ENCODE assay signal across 26 mouse cellular contexts in the genomic region with DNA sequence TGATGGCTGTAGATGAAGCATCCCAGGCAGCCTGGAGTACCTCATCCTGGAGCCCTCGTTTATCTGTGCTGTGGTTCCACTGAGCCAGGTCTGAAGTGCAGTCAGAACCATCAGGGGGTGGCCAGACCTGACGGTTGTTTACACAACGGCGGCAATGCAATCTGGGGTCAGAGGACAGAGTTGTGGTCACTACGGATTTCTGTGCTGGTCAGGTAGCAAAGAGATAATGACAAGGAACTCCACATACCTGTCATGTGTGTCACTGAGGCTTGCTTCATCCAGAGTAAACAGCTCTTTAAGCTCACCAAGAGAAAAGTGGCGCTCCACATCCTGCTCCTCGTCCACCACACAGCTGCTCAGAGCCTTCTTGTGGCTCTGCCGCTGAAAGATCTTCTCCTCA. TPM values are rescaled to one million over a fixed set of nuclear protein-coding genes. Genes with fewer than 3 reads are reported as not detected.
DNase-seq lines count a peak whose midpoint lies in the region; ATAC-seq and TF ChIP-seq lines count a peak whose summit lies in the region.
"Had no signal": no experiment of that assay in that cellular context is flagged by ENCODE, and none has a peak within 500 bp of the region (broad histone marks: within the 10 kb centered on the region; RNA-seq: fewer than 3 reads in every experiment).

No protein-coding gene starts in this region.

- no peak overlapping the region for H3K4me3 ChIP-seq in liver, adult 2 months (ENCODE audit: insufficient read depth, low read depth, low read length)
- H3K4me3 ChIP-seq in liver, embryonic 15.5 days (replicated peaks), result no peak overlapping the region
- H3K4me3 ChIP-seq in forebrain, embryonic 12.5 days (replicated peaks), result no peak overlapping the region
- no peak overlapping the region for H3K4me3 ChIP-seq in layer of hippocampus, adult 2 months
- H3K4me3 ChIP-seq: embryonic facial prominence, embryonic 12.5 days; erythroblast, embryonic 14.5 days; forebrain, embryonic 13.5 days; heart, embryonic 15.5 days; hindbrain, embryonic 13.5 days; limb, embryonic 12.5 days; lung, embryonic 15.5 days; megakaryocyte, embryonic 14.5 days; midbrain, embryonic 13.5 days had no signal

- H3K9me3 ChIP-seq in liver, embryonic 15.5 days (replicated peaks), result no peaks in the 10 kb centered on the region
- H3K9me3 ChIP-seq in forebrain, embryonic 12.5 days, result no peaks in the 10 kb centered on the region
- H3K9me3 ChIP-seq: embryonic facial prominence, embryonic 12.5 days; forebrain, embryonic 13.5 days; heart, embryonic 15.5 days; hindbrain, embryonic 13.5 days; limb, embryonic 12.5 days; lung, embryonic 15.5 days; megakaryocyte, embryonic 14.5 days; midbrain, embryonic 13.5 days had no signal

- H3K4me1 ChIP-seq in liver, adult 2 months (ENCODE audit: control insufficient read depth, insufficient read depth, low read length), result no peaks in the 10 kb centered on the region
- H3K4me1 ChIP-seq in liver, embryonic 15.5 days (replicated peaks), result peaks cover 26% of the 10 kb centered on the region
- H3K4me1 ChIP-seq in forebrain, embryonic 12.5 days, result no peaks in the 10 kb centered on the region
- H3K4me1 ChIP-seq: embryonic facial prominence, embryonic 12.5 days; forebrain, embryonic 13.5 days; heart, embryonic 15.5 days; hindbrain, embryonic 13.5 days; limb, embryonic 12.5 days; lung, embryonic 15.5 days; midbrain, embryonic 13.5 days had no signal

- WGBS in liver, adult 2 months, result 25% methylated on average over 8 of the region's 8 CpGs
- 76% methylated on average over 8 of the region's 8 CpGs for WGBS in liver, embryonic 15.5 days (ENCODE audit: insufficient replicate concordance)
- 91% methylated on average over 8 of the region's 8 CpGs for WGBS in forebrain, embryonic 12.5 days

- H3K36me3 ChIP-seq in liver, adult 2 months (ENCODE audit: control insufficient read depth, insufficient read depth, low read length), result peaks cover 39% of the 10 kb centered on the region
- peaks cover 98% of the 10 kb centered on the region for H3K36me3 ChIP-seq in liver, embryonic 15.5 days (replicated peaks)
- peaks cover 96% of the 10 kb centered on the region for H3K36me3 ChIP-seq in forebrain, embryonic 12.5 days (replicated peaks)

- peak; percentile 9 to 40 for DNase-seq in urinary bladder, adult 18-20 months (ENCODE audit: low spot score in 2 of 2)
- DNase-seq in urinary bladder, postnatal 25 days (ENCODE audit: low spot score), result no peak
- peak; percentile 52 for DNase-seq in liver, adult 2 months (ENCODE audit: extremely low read depth, low read depth, low spot score)
- DNase-seq in right cerebral cortex, adult 18-20 months, result no peak
- DNase-seq in layer of hippocampus, adult 2 months (ENCODE audit: low spot score in 2 of 2), result no peak
- DNase-seq: adrenal gland, adult 8-10 months; cerebellum, adult 11-12 months; cerebellum, postnatal 10 days; gastrocnemius, postnatal 36 days; heart, postnatal 36 days; kidney, postnatal 36 days; lung, postnatal 36 days; retina, postnatal 1 day had no signal

- no peak for TF ChIP-seq CTCF in liver, adult 2 months (IDR thresholded peaks at IDR 0.05; ENCODE audit: low read depth, low read length)
- TF ChIP-seq CTCF in layer of hippocampus, adult 2 months (conservative IDR thresholded peaks at IDR 0.05), result no peak

- H3K27ac ChIP-seq in liver, adult 2 months (replicated peaks; ENCODE audit: insufficient read depth, low read depth, low read length), result no peak overlapping the region
- peak overlapping the region; percentile 63 for H3K27ac ChIP-seq in liver, embryonic 15.5 days (replicated peaks)
- H3K27ac ChIP-seq in forebrain, embryonic 12.5 days, result no peak overlapping the region
- H3K27ac ChIP-seq in layer of hippocampus, adult 2 months, result no peak overlapping the region
- H3K27ac ChIP-seq: embryonic facial prominence, embryonic 12.5 days; forebrain, embryonic 13.5 days; heart, embryonic 15.5 days; hindbrain, embryonic 13.5 days; limb, embryonic 12.5 days; lung, embryonic 15.5 days; midbrain, embryonic 13.5 days had no signal

- ATAC-seq in liver, embryonic 15.5 days (ENCODE audit: insufficient read depth), result peak; percentile 38
- no peak for ATAC-seq in forebrain, embryonic 12.5 days (ENCODE audit: low FRiP score)
- ATAC-seq: activated CD4-positive, CD25-positive, alpha-beta regulatory T cell, adult 4 months; forebrain, embryonic 13.5 days; inflammation-experienced regulatory T-cells, adult 6 months; midbrain, embryonic 13.5 days had no signal

- no peak overlapping the region for H3K4me2 ChIP-seq in liver, embryonic 15.5 days
- H3K4me2 ChIP-seq in forebrain, embryonic 12.5 days, result no peak overlapping the region
- H3K4me2 ChIP-seq: embryonic facial prominence, embryonic 12.5 days; forebrain, embryonic 13.5 days; heart, embryonic 15.5 days; hindbrain, embryonic 13.5 days; limb, embryonic 12.5 days; lung, embryonic 15.5 days; midbrain, embryonic 13.5 days had no signal

- H3K27me3 ChIP-seq in liver, adult 2 months (ENCODE audit: control insufficient read depth, insufficient read depth, low read length), result no peaks in the 10 kb centered on the region
- no peaks in the 10 kb centered on the region for H3K27me3 ChIP-seq in liver, embryonic 15.5 days
- H3K27me3 ChIP-seq in forebrain, embryonic 12.5 days, result no peaks in the 10 kb centered on the region
- H3K27me3 ChIP-seq: embryonic facial prominence, embryonic 12.5 days; forebrain, embryonic 13.5 days; heart, embryonic 15.5 days; hindbrain, embryonic 13.5 days; limb, embryonic 12.5 days; lung, embryonic 15.5 days; megakaryocyte, embryonic 14.5 days; midbrain, embryonic 13.5 days had no signal

- H3K79me2 ChIP-seq in liver, adult 2 months (ENCODE audit: control insufficient read depth, insufficient read depth, low read length), result no peaks in the 10 kb centered on the region

- no peak for TF ChIP-seq POLR2A in liver, adult 2 months (IDR thresholded peaks at IDR 0.05; ENCODE audit: extremely low read depth, insufficient read depth, low read length)

- no peak overlapping the region for H3K9ac ChIP-seq in liver, adult 2 months (ENCODE audit: low read depth, low read length)
- no peak overlapping the region for H3K9ac ChIP-seq in liver, embryonic 15.5 days
- H3K9ac ChIP-seq in forebrain, embryonic 12.5 days, result no peak overlapping the region
- H3K9ac ChIP-seq: embryonic facial prominence, embryonic 12.5 days; forebrain, embryonic 13.5 days; heart, embryonic 15.5 days; hindbrain, embryonic 13.5 days; limb, embryonic 12.5 days; lung, embryonic 15.5 days; midbrain, embryonic 13.5 days had no signal

RNA-seq across cellular contexts. Expression of a gene that starts 22.1 kb away (rescaled TPM):
- total RNA-seq in liver, adult 2 months (2014; rRNA removed), result 18.5 and 25.2 TPM in 2 replicates
- polyA plus RNA-seq in liver, adult 2 months (2012; rRNA removed), result 36.5 and 45.8 TPM in 2 replicates
- polyA plus RNA-seq in liver, embryonic 15.5 days (2015; fragmentation: Nextera tagmentation; extraction: Ambion mirVana), result 25.5 and 27.6 TPM in 2 replicates
- 62.0 and 64.2 TPM in 2 replicates for polyA plus RNA-seq in forebrain, embryonic 12.5 days (2016; fragmentation: Nextera tagmentation; extraction: Ambion mirVana)
- 10 to 100 TPM; 42.8 to 46.4 TPM for total RNA-seq in layer of hippocampus, adult 2 months (2021)

RNA-seq across cellular contexts. Expression of a gene that starts 22.3 kb away (rescaled TPM):
- total RNA-seq in liver, adult 2 months (2014; rRNA removed), result 528 and 609 TPM in 2 replicates
- polyA plus RNA-seq in liver, adult 2 months (2012; rRNA removed), result 158 and 193 TPM in 2 replicates
- polyA plus RNA-seq in liver, embryonic 15.5 days (2015; fragmentation: Nextera tagmentation; extraction: Ambion mirVana), result 303 and 305 TPM in 2 replicates
- 377 and 389 TPM in 2 replicates for polyA plus RNA-seq in forebrain, embryonic 12.5 days (2016; fragmentation: Nextera tagmentation; extraction: Ambion mirVana)
- total RNA-seq in layer of hippocampus, adult 2 months (2021), result 100 to 1,000 TPM; 361 to 383 TPM

RNA-seq across cellular contexts. Expression of a gene that starts 26.3 kb away (rescaled TPM):
- 0.18 and 0.40 TPM in 2 replicates for total RNA-seq in liver, adult 2 months (2014; rRNA removed)
- 0.06 and 0.11 TPM in 2 replicates for polyA plus RNA-seq in liver, adult 2 months (2012; rRNA removed)
- 26.0 and 26.8 TPM in 2 replicates for polyA plus RNA-seq in liver, embryonic 15.5 days (2015; fragmentation: Nextera tagmentation; extraction: Ambion mirVana)
- polyA plus RNA-seq in forebrain, embryonic 12.5 days (2016; fragmentation: Nextera tagmentation; extraction: Ambion mirVana), result 61.4 and 63.1 TPM in 2 replicates
- under 1 TPM; 0.64 to 0.91 TPM for total RNA-seq in layer of hippocampus, adult 2 months (2021)

RNA-seq across cellular contexts. Expression of a gene that starts 26.4 kb away (rescaled TPM):
- 14.7 and 15.4 TPM in 2 replicates for total RNA-seq in liver, adult 2 months (2014; rRNA removed)
- polyA plus RNA-seq in liver, adult 2 months (2012; rRNA removed), result 15.2 and 19.1 TPM in 2 replicates
- polyA plus RNA-seq in liver, embryonic 15.5 days (2015; fragmentation: Nextera tagmentation; extraction: Ambion mirVana), result 11.5 and 12.4 TPM in 2 replicates
- polyA plus RNA-seq in forebrain, embryonic 12.5 days (2016; fragmentation: Nextera tagmentation; extraction: Ambion mirVana), result 58.6 and 59.5 TPM in 2 replicates
- total RNA-seq in layer of hippocampus, adult 2 months (2021), result 10 to 100 TPM; 69.2 to 77.9 TPM

RNA-seq across cellular contexts. Expression of a gene that starts 43.5 kb away (rescaled TPM):
- 14.5 and 15.0 TPM in 2 replicates for total RNA-seq in liver, adult 2 months (2014; rRNA removed)
- 8.9 and 11.8 TPM in 2 replicates for polyA plus RNA-seq in liver, adult 2 months (2012; rRNA removed)
- 9.0 and 9.8 TPM in 2 replicates for polyA plus RNA-seq in liver, embryonic 15.5 days (2015; fragmentation: Nextera tagmentation; extraction: Ambion mirVana)
- 16.9 and 18.9 TPM in 2 replicates for polyA plus RNA-seq in forebrain, embryonic 12.5 days (2016; fragmentation: Nextera tagmentation; extraction: Ambion mirVana)
- 10 to 100 TPM in 1 of 2 experiments, 1 to 10 TPM in 1; 9.9 to 10.0 TPM for total RNA-seq in layer of hippocampus, adult 2 months (2021)

Comparison
In these comparisons a context has a peak if more than half of its experiments do, and no peak if none do; other contexts are left out.
1. DNase-seq: peak in urinary bladder, adult 18-20 months (2 of 2) and liver, adult 2 months (single experiment); none in urinary bladder, postnatal 25 days (single experiment), right cerebral cortex, adult 18-20 months (single experiment) and layer of hippocampus, adult 2 months (0 of 2).
2. RNA of a gene that starts 26.3 kb away (polyA plus RNA-seq): 61.4 to 63.1 TPM in forebrain, embryonic 12.5 days and 26.0 to 26.8 TPM in liver, embryonic 15.5 days; 0.06 to 0.11 TPM in liver, adult 2 months; every median in the first group is over 10 times any median in the second.